Mouse (Mus musculus) brain, embryonic 18.5 days (tissue): ENCODE measurements around the gene Trim30c.
"Not testable (repeated sequence)": the region's sequence is repeated elsewhere in the genome, so short reads cannot be mapped to it uniquely, and the experiment has no call there.

Experiments
- DNase-seq: peaks from one replicate; pipeline ENCODE4 v3.0.0-alpha.2; 2012; ENCODE audit warnings: low read depth, low spot score

Trim30c gene

GRCm38 (mm10) chr7:104400698-104401097 lies at the start of gene Trim30c:
Gene Trim30c (minus strand): TSS chr7:104400837.
- DNase-seq, result no peak

GRCm38 (mm10) chr7:104445961-104446645 lies 45.5 kb upstream of the Trim30c start:
- DNase-seq, result no peak

GRCm38 (mm10) chr7:104404460-104404950 lies 3.9 kb upstream of the Trim30c start:
- no peak for DNase-seq

- DNase-seq, result no peak
Observed at GRCm38 (mm10) chr7:104401140-104401539, 503 bp upstream of the Trim30c start.

- DNase-seq, result no peak
Observed at GRCm38 (mm10) chr7:104398492-104398891, 2.1 kb downstream of the Trim30c start.

- no peak for DNase-seq
Observed at GRCm38 (mm10) chr7:104369736-104370414, 30.8 kb downstream of the Trim30c start, which contains the start of gene Trim30b. Gene Trim30b (minus strand): TSS chr7:104369884.

- DNase-seq, result no peak
Observed at GRCm38 (mm10) chr7:104366339-104366738, 34.3 kb downstream of the Trim30c start.

GRCm38 (mm10) chr7:104353600-104353967 lies 47.1 kb downstream of the Trim30c start:
- DNase-seq, result no peak

GRCm38 (mm10) chr7:104352717-104353599 lies 47.7 kb downstream of the Trim30c start, which contains the start of gene Trim12c:
Gene Trim12c (minus strand): TSS chr7:104353362.
- no peak for DNase-seq

GRCm38 (mm10) chr7:104348043-104348442 lies 52.6 kb downstream of the Trim30c start:
- DNase-seq, result not testable (repeated sequence)

GRCm38 (mm10) chr7:104340744-104341143 lies 59.9 kb downstream of the Trim30c start:
- DNase-seq, result not testable (repeated sequence)

- not testable (repeated sequence) for DNase-seq
Observed at GRCm38 (mm10) chr7:104335547-104335946, 65.1 kb downstream of the Trim30c start.
